Comparison of ENCODE assay signal across 28 mouse cellular contexts in genomic region chr4:86718878-86719577, GRCm38 (mm10). TPM values are rescaled to one million over a fixed set of nuclear protein-coding genes. Genes with fewer than 3 reads are reported as not detected.
DNase-seq lines count a peak whose midpoint lies in the region; ATAC-seq and TF ChIP-seq lines count a peak whose summit lies in the region.
"Had no signal": no experiment of that assay in that cellular context is flagged by ENCODE, and none has a peak within 500 bp of the region (broad histone marks: within the 10 kb centered on the region; RNA-seq: fewer than 3 reads in every experiment).

No protein-coding gene starts in this region.

- WGBS in intestine, postnatal 0 days, result 44% methylated on average over 4 of the region's 4 CpGs
- 63% methylated on average over 4 of the region's 4 CpGs for WGBS in stomach, embryonic 15.5 days

- 0 out of 2 replicates have a peak, but pooled peaks cover 3% of the 10 kb centered on the region for H3K4me1 ChIP-seq in intestine, postnatal 0 days (replicated peaks; ENCODE audit: control insufficient read depth, insufficient read depth, low read length)
- H3K4me1 ChIP-seq in stomach, embryonic 15.5 days, result no peaks in the 10 kb centered on the region
- H3K4me1 ChIP-seq: forebrain, embryonic 10.5 days; forebrain, embryonic 15.5 days; limb, embryonic 13.5 days; neural tube, embryonic 12.5 days had no signal

- H3K9ac ChIP-seq in intestine, postnatal 0 days (ENCODE audit: low read depth, low read length), result no peak overlapping the region
- H3K9ac ChIP-seq in stomach, embryonic 15.5 days, result no peak overlapping the region
- H3K9ac ChIP-seq: embryonic facial prominence, embryonic 13.5 days; forebrain, embryonic 15.5 days; hindbrain, embryonic 14.5 days; limb, embryonic 13.5 days; liver, embryonic 14.5 days; lung, embryonic 14.5 days; neural tube, embryonic 12.5 days had no signal

- no peak overlapping the region for H3K27ac ChIP-seq in intestine, postnatal 0 days (ENCODE audit: low read depth, low read length)
- no peak overlapping the region for H3K27ac ChIP-seq in stomach, embryonic 15.5 days
- H3K27ac ChIP-seq: embryonic facial prominence, embryonic 13.5 days; forebrain, embryonic 10.5 days; forebrain, embryonic 15.5 days; hindbrain, embryonic 14.5 days; limb, embryonic 13.5 days; liver, embryonic 14.5 days; neural tube, embryonic 12.5 days had no signal

- no peaks in the 10 kb centered on the region for H3K36me3 ChIP-seq in intestine, postnatal 0 days (ENCODE audit: control insufficient read depth, insufficient read depth)
- no peaks in the 10 kb centered on the region for H3K36me3 ChIP-seq in stomach, embryonic 15.5 days
- H3K36me3 ChIP-seq: embryonic facial prominence, embryonic 13.5 days; forebrain, embryonic 10.5 days; forebrain, embryonic 15.5 days; limb, embryonic 13.5 days; neural tube, embryonic 12.5 days had no signal

- TF ChIP-seq CTCF in intestine, postnatal 0 days (IDR thresholded peaks at IDR 0.05; ENCODE audit: low read depth), result no peak

- H3K27me3 ChIP-seq in intestine, postnatal 0 days (replicated peaks; ENCODE audit: control insufficient read depth, insufficient read depth, low read length), result no peaks in the 10 kb centered on the region
- no peaks in the 10 kb centered on the region for H3K27me3 ChIP-seq in stomach, embryonic 15.5 days (replicated peaks)
- H3K27me3 ChIP-seq: CH12.LX; embryonic facial prominence, embryonic 13.5 days; forebrain, embryonic 15.5 days; limb, embryonic 13.5 days; neural tube, embryonic 12.5 days had no signal

- H3K4me3 ChIP-seq in intestine, postnatal 0 days (ENCODE audit: low read depth, low read length), result no peak overlapping the region
- H3K4me3 ChIP-seq in stomach, embryonic 15.5 days (replicated peaks), result no peak overlapping the region
- H3K4me3 ChIP-seq: embryonic facial prominence, embryonic 13.5 days; forebrain, embryonic 10.5 days; forebrain, embryonic 15.5 days; limb, embryonic 13.5 days; neural tube, embryonic 12.5 days had no signal

- ATAC-seq in granulocyte monocyte progenitor cell, adult 5-6 weeks (replicated peaks; ENCODE audit: poor library complexity, severe bottlenecking), result peak; percentile 31; the same call in 1 of the 2 replicates
- ATAC-seq in intestine, postnatal 0 days, result peak; percentile 80
- 0 out of 2 replicates have a peak, but pooled peaks have one; percentile 34 for ATAC-seq in stomach, embryonic 15.5 days (ENCODE audit: insufficient read depth, low FRiP score, low read depth)
- ATAC-seq: forebrain, embryonic 15.5 days; midbrain, embryonic 16.5 days had no signal

- DNase-seq in CD4-positive helper T cell, adult 2 months (ENCODE audit: low read depth, low spot score), result peak; percentile 10
- DNase-seq in right cerebral cortex, postnatal 25 days, result no peak
- DNase-seq in heart, postnatal 4 days, result no peak
- DNase-seq in layer of hippocampus, postnatal 14 days (ENCODE audit: low spot score in 2 of 2), result no peak
- DNase-seq: adrenal gland, postnatal 14 days; B cell, adult 2 months; cerebellum, adult 11-12 months; cerebellum, adult 9-11 months; kidney, adult 9 months; kidney, postnatal 25 days; lung, embryonic 14.5 days; lung, postnatal 14 days; thymus, adult 2 months; thymus, postnatal 36 days had no signal

- no peaks in the 10 kb centered on the region for H3K9me3 ChIP-seq in intestine, postnatal 0 days (ENCODE audit: control insufficient read depth)
- H3K9me3 ChIP-seq in stomach, embryonic 15.5 days, result no peaks in the 10 kb centered on the region
- H3K9me3 ChIP-seq: embryonic facial prominence, embryonic 13.5 days; forebrain, embryonic 10.5 days; forebrain, embryonic 15.5 days; limb, embryonic 13.5 days; neural tube, embryonic 12.5 days had no signal

- H3K4me2 ChIP-seq in intestine, postnatal 0 days (replicated peaks; ENCODE audit: low read depth), result no peak overlapping the region
- H3K4me2 ChIP-seq in stomach, embryonic 15.5 days, result no peak overlapping the region
- H3K4me2 ChIP-seq: embryonic facial prominence, embryonic 13.5 days; forebrain, embryonic 15.5 days; heart, embryonic 11.5 days; hindbrain, embryonic 14.5 days; limb, embryonic 13.5 days; lung, embryonic 14.5 days; midbrain, embryonic 11.5 days; neural tube, embryonic 12.5 days had no signal

RNA-seq across cellular contexts. Expression of gene Dennd4c, which starts 29.3 kb away (rescaled TPM):
- total RNA-seq in granulocyte monocyte progenitor cell, adult 5-6 weeks (2014; fragmentation: Nextera tagmentation), result 14.0 and 34.5 TPM in 2 replicates
- total RNA-seq in granulocyte monocyte progenitor cell, adult 5-6 weeks (2017), result 20.4 and 20.7 TPM in 2 replicates
- polyA plus RNA-seq in intestine, postnatal 0 days (2015; fragmentation: Nextera tagmentation; extraction: Ambion mirVana), result 3.2 and 3.8 TPM in 2 replicates
- polyA plus RNA-seq in stomach, embryonic 15.5 days (2015; fragmentation: Nextera tagmentation; extraction: Ambion mirVana), result 7.6 and 9.3 TPM in 2 replicates
- 10 to 100 TPM; 26.2 to 33.0 TPM for total RNA-seq in heart, postnatal 4 days (2021)
- 10 to 100 TPM; 14.8 to 14.9 TPM for total RNA-seq in layer of hippocampus, postnatal 14 days (2021)

RNA-seq across cellular contexts. Expression of gene Plin2, which starts 49.2 kb away (rescaled TPM):
- 51.6 and 63.3 TPM in 2 replicates for total RNA-seq in granulocyte monocyte progenitor cell, adult 5-6 weeks (2014; fragmentation: Nextera tagmentation)
- total RNA-seq in granulocyte monocyte progenitor cell, adult 5-6 weeks (2017), result 73.6 and 73.7 TPM in 2 replicates
- polyA plus RNA-seq in intestine, postnatal 0 days (2015; fragmentation: Nextera tagmentation; extraction: Ambion mirVana), result 500 and 531 TPM in 2 replicates
- 76.3 and 82.3 TPM in 2 replicates for polyA plus RNA-seq in stomach, embryonic 15.5 days (2015; fragmentation: Nextera tagmentation; extraction: Ambion mirVana)
- total RNA-seq in heart, postnatal 4 days (2021), result 100 to 1,000 TPM in 1 of 2 experiments, 10 to 100 TPM in 1; 99.8 to 104 TPM
- total RNA-seq in layer of hippocampus, postnatal 14 days (2021), result 10 to 100 TPM; 12.3 to 15.9 TPM
